Mouse (Mus musculus) ovary, postnatal 36 days (tissue): ENCODE measurements around the gene Wnt7b.

Experiments used
- DNase-seq: peaks from one replicate; pipeline ENCODE4 v3.0.0; 2022; ENCODE audit warnings: low spot score, mixed read lengths

Wnt7b gene

DNA sequence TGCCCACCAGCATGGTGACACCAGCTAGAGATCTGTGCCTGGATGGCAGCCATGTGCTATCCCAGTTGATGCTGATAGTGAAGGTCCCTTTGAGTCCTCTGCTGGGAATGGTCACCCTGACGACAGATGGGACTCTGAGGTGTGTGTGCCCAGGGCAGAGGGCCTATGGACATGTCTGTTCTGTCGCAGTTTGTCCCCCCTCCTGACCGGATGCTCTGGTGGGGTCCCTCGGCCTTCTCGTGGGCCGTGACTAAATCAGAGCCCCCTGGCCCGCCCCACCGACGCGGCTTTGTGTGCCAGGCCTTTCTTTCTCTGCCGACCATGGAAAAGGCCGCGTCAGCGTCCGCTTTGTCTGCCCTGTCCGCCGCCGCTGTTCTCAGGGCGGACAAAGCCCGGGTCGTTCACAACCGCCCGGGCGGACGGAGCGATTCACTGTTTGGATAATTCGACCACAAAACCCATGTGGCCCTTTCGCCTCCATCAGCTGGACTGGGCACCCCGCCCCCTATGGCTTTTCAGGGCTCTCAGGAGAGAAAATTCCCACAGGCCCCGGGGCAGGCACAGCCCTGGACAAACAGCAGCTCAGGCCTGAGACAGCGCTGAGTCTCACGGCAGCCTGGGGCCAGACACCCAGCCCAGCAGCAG lies 74.8 kb downstream of the Wnt7b start:
- DNase-seq: no peak

DNA sequence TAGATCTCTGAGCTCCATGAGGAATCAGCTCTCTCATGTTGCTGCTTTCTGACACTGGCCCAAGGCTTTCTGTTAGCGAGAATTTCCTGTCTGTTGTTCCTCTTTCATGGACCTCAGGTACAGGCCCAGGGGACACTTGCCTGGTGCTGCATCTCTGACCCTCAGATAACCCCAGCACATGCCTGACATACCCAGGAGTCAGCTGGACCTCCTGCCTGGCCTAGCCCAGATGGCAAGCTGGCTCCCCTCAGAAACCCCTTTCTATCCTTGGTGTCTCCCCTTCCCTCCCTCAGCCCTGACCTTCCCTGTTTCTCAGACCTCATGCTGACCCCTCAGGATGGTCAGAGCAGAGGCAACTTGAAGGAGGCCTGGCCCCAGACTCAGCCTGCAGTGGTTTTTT lies 75.6 kb downstream of the Wnt7b start:
- no peak for DNase-seq

DNA sequence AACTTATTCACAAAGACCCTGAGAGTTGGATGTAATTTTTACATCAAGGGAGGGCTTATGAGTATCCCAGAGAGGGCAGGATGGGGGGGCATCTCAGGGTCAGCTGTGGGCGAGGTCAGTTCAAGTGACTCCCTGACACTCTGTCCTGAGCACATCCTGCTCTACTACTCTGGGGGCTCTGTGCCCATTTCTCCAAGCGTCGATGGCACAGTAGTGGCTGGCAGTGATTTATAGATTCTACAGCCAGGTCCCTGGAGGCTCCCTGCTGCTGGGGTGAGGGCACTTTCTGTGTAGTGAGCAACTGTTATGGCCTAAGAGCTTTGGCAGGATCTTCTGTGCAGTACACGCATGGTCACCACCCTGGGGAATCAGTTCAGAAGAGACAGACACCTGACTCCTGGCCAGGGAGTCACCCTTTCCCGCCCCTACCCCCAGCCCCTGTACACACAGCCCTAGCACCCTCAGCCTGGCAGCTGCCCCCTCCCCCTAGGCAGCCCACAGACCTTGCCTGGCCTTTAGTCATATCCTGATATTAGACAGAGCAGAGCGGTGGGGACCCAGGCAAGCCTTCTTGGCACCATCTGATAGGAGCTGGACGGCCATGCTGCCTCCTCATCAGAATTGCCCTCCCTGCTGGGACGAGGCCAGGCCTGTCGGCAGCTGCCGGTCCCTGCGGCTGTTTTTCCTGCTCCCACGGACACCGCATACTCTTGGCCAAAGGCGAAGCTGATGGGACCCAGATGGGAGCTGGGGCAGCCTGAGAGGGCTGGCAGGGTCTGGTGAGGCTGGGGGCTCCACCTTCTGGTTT lies 77.0 kb downstream of the Wnt7b start:
- DNase-seq: peak; percentile 40

DNA sequence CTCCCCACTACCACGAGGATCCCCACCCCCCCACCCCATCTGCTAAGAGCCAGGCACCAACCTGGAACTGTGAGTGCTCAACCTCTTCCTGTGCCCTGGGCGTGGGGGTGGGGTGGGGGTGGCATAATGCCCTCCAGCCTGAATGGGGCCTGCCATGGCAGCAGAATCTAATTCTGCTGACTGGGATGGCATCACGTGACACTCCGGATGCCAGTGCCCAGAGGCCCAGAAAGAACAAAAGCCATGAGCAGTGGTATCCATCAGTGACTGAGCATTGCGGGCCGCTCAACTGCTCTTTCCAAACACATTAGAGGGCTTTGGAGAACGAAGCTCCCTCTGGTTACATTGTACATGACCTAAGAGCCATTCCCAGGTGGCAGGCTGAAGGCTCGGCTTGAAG lies 79.1 kb downstream of the Wnt7b start, which contains the start of gene 7530416G11Rik:
Gene 7530416G11Rik (minus strand): TSS at position 101 of the 400 bp plus-strand sequence.
- no peak for DNase-seq

DNA sequence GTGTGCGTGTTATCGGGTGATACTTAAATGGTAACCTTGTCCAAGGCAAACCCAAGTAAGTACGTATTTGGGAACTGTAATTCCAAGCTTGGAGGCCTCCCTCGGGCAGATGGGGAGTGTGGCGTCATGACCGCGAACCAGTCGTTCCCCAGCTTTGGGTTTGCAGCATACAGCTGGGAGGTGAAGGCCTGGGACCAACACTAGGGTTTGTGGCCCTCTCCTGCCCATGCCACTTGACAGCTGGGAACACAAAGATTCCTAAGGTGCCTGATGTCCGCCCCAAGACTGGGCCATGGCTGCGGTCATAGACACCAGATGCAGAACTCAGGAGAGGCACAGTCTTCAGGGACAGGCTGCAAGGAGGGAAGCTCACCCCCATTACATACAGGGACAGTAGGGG lies 82.0 kb downstream of the Wnt7b start:
- DNase-seq: no peak

DNA sequence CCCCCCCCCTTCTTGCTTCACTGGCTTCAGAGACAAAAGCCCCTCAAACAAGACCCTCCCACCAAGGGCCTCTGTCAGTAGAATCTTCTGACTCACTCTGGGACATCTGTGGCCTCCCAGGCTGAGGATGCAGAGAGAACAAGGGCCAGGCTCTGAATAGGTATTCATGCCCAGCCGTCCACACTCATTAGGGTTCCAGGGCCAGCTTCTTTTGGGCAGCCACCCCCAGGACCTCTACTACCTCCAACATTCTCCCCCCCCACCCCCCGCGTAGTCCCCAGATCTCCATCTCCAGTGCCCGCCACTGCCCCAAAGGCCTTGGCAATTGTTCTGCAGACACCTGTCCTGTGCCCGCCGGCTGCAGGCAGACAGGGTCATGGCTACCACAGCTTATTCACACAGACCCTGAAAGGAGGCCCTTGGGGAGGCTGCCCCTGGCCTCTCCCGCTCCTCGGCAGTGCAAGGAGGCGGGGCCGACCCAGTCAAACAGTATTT lies 84.2 kb downstream of the Wnt7b start:
- DNase-seq: no peak

DNA sequence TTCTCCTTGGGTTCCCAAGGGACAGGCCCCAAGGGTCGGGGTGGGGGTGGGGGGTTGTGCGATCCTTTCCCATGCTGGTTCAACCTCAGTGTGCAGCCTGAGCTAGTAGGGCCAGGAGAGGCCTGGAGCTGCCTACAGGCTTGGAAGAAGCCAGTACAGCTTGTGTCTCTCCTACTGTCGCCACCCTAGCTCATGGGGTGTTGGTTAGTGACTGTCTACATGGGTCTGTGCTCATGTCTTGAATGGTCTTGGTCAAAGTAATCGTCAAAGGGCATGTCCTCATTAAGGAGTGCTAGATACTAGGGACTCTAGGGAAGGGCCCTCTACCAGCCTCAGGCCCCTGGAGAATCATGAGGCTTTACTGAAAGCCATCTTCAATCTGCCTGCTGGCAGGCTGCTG lies 84.7 kb downstream of the Wnt7b start:
- no peak for DNase-seq

DNA sequence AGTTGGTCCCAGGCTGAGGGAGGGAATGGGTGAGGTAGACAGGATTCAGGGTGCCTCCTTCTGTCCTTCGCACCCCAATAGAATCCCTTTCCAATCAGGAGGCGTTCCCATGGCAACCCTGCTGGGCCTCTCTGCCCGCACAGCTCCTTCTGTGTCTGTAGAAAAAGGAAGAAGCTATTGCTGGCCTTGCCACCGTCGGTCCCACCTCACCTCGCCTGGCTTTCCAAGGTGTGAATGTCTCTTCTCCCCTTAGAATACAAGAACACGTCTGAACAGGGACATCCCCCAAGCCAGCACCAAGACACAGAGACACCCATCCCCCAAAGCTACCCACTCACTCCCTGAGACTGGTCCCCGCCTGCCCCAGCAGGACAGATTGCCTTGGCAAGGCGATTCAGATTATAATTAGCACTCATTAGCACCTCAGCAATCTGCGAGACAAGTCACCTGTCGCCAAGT lies 88.1 kb downstream of the Wnt7b start:
- no peak for DNase-seq

DNA sequence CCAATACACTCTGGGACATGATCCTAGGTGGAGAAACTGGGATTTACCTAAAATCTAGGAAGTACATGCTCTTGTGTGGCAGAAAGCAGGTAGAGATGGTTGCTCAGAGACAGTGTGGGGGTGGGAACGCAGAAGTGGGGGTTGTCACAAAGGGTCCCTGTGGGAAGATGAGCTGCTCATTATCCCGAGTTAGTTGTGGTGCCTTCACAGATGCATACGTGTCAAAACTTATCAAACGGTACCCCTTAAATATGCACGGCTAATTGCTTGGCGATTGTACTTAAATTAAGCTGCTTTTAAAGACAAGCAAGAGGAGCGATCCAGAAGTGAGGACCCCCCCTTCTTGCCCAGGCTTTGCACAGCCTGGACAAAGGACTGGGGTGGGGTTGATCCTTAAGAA lies 92.5 kb downstream of the Wnt7b start:
- DNase-seq: no peak

DNA sequence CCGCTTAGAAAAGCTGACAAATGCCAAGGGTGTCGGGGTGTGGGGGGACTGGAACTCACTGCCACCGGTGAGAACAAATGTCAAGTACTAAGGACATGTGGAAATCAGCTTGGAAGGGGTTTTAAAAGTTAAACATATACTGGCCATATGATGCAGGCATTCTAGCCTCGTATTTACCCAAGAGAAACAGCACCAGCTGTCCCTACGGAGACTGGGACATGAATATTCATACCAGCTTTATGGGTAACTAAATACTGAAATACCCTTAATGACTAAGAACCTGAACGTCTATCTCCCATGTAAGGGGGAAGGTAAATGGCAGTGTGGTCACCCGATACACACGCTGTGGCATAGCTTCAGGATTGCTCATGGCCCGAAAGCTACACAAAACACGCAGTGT lies 93.4 kb downstream of the Wnt7b start:
- DNase-seq: no peak
